ENCODE assay signal across 24 mouse cellular contexts in the genomic region with DNA sequence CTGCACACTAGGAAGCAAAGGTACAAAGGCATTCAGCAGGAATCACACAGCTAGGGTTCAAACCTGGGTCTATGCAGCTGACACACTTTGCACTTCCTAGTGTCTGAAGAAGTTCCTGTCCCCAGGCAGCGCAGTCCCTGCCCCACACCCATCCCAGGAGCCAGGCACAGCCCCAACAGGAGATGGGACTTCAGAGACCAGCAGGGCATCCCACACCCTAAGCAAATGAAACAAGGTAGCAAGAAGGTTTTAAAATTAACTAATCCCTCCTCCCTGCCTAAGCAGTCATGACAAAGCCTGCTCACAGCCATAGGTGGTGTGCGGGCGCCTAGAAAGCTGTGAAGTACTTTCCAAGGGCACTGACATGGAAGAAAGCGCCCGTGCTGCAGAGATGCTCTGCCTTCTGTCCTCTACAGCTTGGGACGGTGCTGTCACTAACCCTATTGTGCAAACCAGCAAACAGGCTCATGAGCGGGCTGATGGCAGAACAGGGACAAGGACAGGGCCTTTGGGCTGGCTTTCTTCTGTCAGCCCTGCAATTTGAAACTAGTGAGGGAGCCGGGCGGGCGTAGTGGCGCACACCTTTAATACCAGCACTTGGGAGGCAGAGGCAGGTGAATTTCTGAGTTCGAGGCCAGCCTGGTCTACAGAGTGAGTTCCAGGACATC.
DNase-seq lines count a peak whose midpoint lies in the region; ATAC-seq lines count a peak whose summit lies in the region.
"Had no signal": no experiment of that assay in that cellular context is flagged by ENCODE, and none has a peak within 500 bp of the region (broad histone marks: within the 10 kb centered on the region; RNA-seq: fewer than 3 reads in every experiment).

No protein-coding gene starts in this region.

- no peak for ATAC-seq in heart, embryonic 12.5 days (ENCODE audit: insufficient number of reproducible peaks, low FRiP score)
- ATAC-seq in kidney, embryonic 15.5 days (replicated peaks; ENCODE audit: low FRiP score): no peak
- ATAC-seq: forebrain, embryonic 13.5 days had no signal

- H3K27me3 ChIP-seq in heart, embryonic 12.5 days (replicated peaks): no peaks in the 10 kb centered on the region
- H3K27me3 ChIP-seq in kidney, embryonic 15.5 days: no peaks in the 10 kb centered on the region
- H3K27me3 ChIP-seq: embryonic facial prominence, embryonic 12.5 days; forebrain, embryonic 13.5 days; midbrain, embryonic 12.5 days; neural tube, embryonic 15.5 days had no signal

- H3K9me3 ChIP-seq in heart, embryonic 12.5 days (replicated peaks): no peaks in the 10 kb centered on the region
- no peaks in the 10 kb centered on the region for H3K9me3 ChIP-seq in kidney, embryonic 15.5 days (replicated peaks)
- H3K9me3 ChIP-seq: embryonic facial prominence, embryonic 12.5 days; forebrain, embryonic 13.5 days; hindbrain, embryonic 12.5 days; limb, embryonic 13.5 days; midbrain, embryonic 12.5 days; neural tube, embryonic 15.5 days had no signal

- H3K4me3 ChIP-seq in heart, embryonic 12.5 days: no peak overlapping the region
- no peak overlapping the region for H3K4me3 ChIP-seq in kidney, embryonic 15.5 days (replicated peaks)
- H3K4me3 ChIP-seq: embryonic facial prominence, embryonic 12.5 days; forebrain, embryonic 13.5 days; gastrocnemius, adult 2 months; hindbrain, embryonic 12.5 days; limb, embryonic 13.5 days; midbrain, embryonic 12.5 days; neural tube, embryonic 15.5 days had no signal

- WGBS in heart, embryonic 12.5 days: 73% methylated on average over 12 of the region's 12 CpGs
- WGBS in kidney, embryonic 15.5 days: 75% methylated on average over 12 of the region's 12 CpGs

- H3K4me2 ChIP-seq in heart, embryonic 12.5 days: no peak overlapping the region
- H3K4me2 ChIP-seq in kidney, embryonic 15.5 days: no peak overlapping the region
- H3K4me2 ChIP-seq: embryonic facial prominence, embryonic 12.5 days; forebrain, embryonic 13.5 days; hindbrain, embryonic 12.5 days; limb, embryonic 13.5 days; midbrain, embryonic 12.5 days; neural tube, embryonic 15.5 days had no signal

- H3K27ac ChIP-seq in heart, embryonic 12.5 days (ENCODE audit: poor library complexity, severe bottlenecking): peak overlapping the region; percentile 58
- H3K27ac ChIP-seq in kidney, embryonic 15.5 days: 0 out of 2 replicates have a peak overlapping the region, but pooled peaks have one; percentile 22
- H3K27ac ChIP-seq: embryonic facial prominence, embryonic 12.5 days; forebrain, embryonic 13.5 days; gastrocnemius, adult 2 months; hindbrain, embryonic 12.5 days; limb, embryonic 13.5 days; midbrain, embryonic 12.5 days; neural tube, embryonic 15.5 days had no signal

- DNase-seq in heart, adult 11 months: no peak
- DNase-seq in kidney, adult 9 months: no peak
- peak; percentile 58 for DNase-seq in ES-CJ7 (ENCODE audit: low read depth, low spot score)
- peak; percentile 50 for DNase-seq in R1 (ENCODE audit: low read depth, low spot score)
- no peak for DNase-seq in testis, postnatal 10 days (ENCODE audit: low spot score)
- DNase-seq: cerebellum, adult 2 months; cerebellum, postnatal 25 days; gastrocnemius, adult 2 months; heart, postnatal 10 days; kidney, adult 8-10 months; kidney, postnatal 36 days; layer of hippocampus, adult 9-11 months; lung, adult 18-20 months; right cerebral cortex, adult 18-20 months; right cerebral cortex, postnatal 4 days; thymus, postnatal 4 days had no signal

- 0 out of 2 replicates have a peak overlapping the region, but pooled peaks have one; percentile 15 for H3K9ac ChIP-seq in heart, embryonic 12.5 days
- H3K9ac ChIP-seq in kidney, embryonic 15.5 days: no peak overlapping the region
- H3K9ac ChIP-seq: embryonic facial prominence, embryonic 12.5 days; forebrain, embryonic 13.5 days; hindbrain, embryonic 12.5 days; limb, embryonic 13.5 days; midbrain, embryonic 12.5 days; neural tube, embryonic 15.5 days had no signal

- peaks cover 62% of the 10 kb centered on the region for H3K4me1 ChIP-seq in heart, embryonic 12.5 days (replicated peaks)
- H3K4me1 ChIP-seq in kidney, embryonic 15.5 days: peaks cover 29% of the 10 kb centered on the region

- no peaks in the 10 kb centered on the region for H3K36me3 ChIP-seq in heart, embryonic 12.5 days
- no peaks in the 10 kb centered on the region for H3K36me3 ChIP-seq in kidney, embryonic 15.5 days
- H3K36me3 ChIP-seq: embryonic facial prominence, embryonic 12.5 days; hindbrain, embryonic 12.5 days; limb, embryonic 13.5 days; midbrain, embryonic 12.5 days; neural tube, embryonic 15.5 days had no signal

Comparison
In these comparisons a context has a peak if more than half of its experiments do, and no peak if none do; other contexts are left out.
1. DNase-seq: peak in ES-CJ7 (single experiment) and R1 (single experiment); none in heart, adult 11 months (single experiment), kidney, adult 9 months (single experiment) and testis, postnatal 10 days (single experiment).